Mouse (Mus musculus) embryo, embryonic 9.5 days (tissue): ENCODE data around the gene Sidt2.

Experiments
- DNase-seq: peaks from one replicate; pipeline ENCODE4 v3.0.0-alpha.2; 2017; ENCODE audit errors: extremely low spot score

Sidt2 gene

GRCm38 (mm10) chr9:45946872-45947183 lies 8.2 kb downstream of the Sidt2 start:
- DNase-seq, result no peak

- DNase-seq, result no peak
These were observed 8.7 kb downstream of the Sidt2 start for GRCm38 (mm10) chr9:45946182-45946871.

GRCm38 (mm10) chr9:45945721-45946120 lies 9.3 kb downstream of the Sidt2 start:
- DNase-seq, result no peak

- no peak for DNase-seq
These were observed 10.3 kb downstream of the Sidt2 start for GRCm38 (mm10) chr9:45944506-45945400.

GRCm38 (mm10) chr9:45943628-45944505 lies 11.2 kb downstream of the Sidt2 start:
- no peak for DNase-seq

GRCm38 (mm10) chr9:45942916-45943315 lies 12.1 kb downstream of the Sidt2 start:
- DNase-seq, result no peak

GRCm38 (mm10) chr9:45942464-45942863 lies 12.6 kb downstream of the Sidt2 start:
- DNase-seq, result no peak

- DNase-seq, result no peak
These were observed 13.6 kb downstream of the Sidt2 start for GRCm38 (mm10) chr9:45941329-45941888.

GRCm38 (mm10) chr9:45939794-45940193 lies 15.3 kb downstream of the Sidt2 start:
- no peak for DNase-seq

GRCm38 (mm10) chr9:45938952-45939637 lies 16.0 kb downstream of the Sidt2 start:
- DNase-seq, result no peak

- no peak for DNase-seq
These were observed 17.0 kb downstream of the Sidt2 start for GRCm38 (mm10) chr9:45938088-45938487.

GRCm38 (mm10) chr9:45936883-45937282 lies 18.2 kb downstream of the Sidt2 start:
- DNase-seq, result peak; percentile 55

- peak; percentile 45 for DNase-seq
These were observed 19.3 kb downstream of the Sidt2 start, which contains the start of gene Tagln for GRCm38 (mm10) chr9:45935628-45936210. TSS of gene Tagln (minus strand) at chr9:45936058.

GRCm38 (mm10) chr9:45932571-45933415 lies 22.3 kb downstream of the Sidt2 start:
- DNase-seq, result no peak

GRCm38 (mm10) chr9:45931958-45932357 lies 23.1 kb downstream of the Sidt2 start:
- DNase-seq, result no peak

- DNase-seq, result no peak
These were observed 25.8 kb downstream of the Sidt2 start for GRCm38 (mm10) chr9:45929285-45929684.

- no peak for DNase-seq
These were observed 35.2 kb downstream of the Sidt2 start for GRCm38 (mm10) chr9:45919895-45920294.

- no peak for DNase-seq
These were observed 37.8 kb downstream of the Sidt2 start for GRCm38 (mm10) chr9:45917041-45917934.

- no peak for DNase-seq
These were observed 39.4 kb downstream of the Sidt2 start for GRCm38 (mm10) chr9:45915659-45916058.
